33 mouse cellular contexts compared by ENCODE assay signal in the genomic region with DNA sequence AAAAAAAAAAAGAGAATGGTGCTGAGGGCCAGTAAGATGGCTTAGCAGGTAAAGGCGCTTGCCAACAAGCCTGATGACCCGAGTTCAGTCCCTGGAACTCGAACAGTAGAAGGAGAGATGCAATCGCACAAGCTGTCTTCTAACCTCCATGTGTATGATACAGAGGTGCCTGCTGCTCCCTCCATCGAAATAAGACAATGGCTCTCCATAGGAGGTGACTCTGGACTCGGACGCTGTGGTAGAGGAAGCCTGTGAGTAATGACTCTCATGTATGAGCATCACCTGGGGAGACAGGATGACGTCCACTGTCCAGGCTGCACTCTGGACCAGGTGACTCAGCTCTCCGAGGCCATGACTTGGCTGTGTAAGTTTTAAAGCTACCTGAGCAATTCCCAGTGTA.
"Had no signal": no experiment of that assay in that cellular context is flagged by ENCODE, and none has a peak within 500 bp of the region (broad histone marks: within the 10 kb centered on the region; RNA-seq: fewer than 3 reads in every experiment).

No protein-coding gene starts in this region.

- H3K9me3 ChIP-seq: heart, embryonic 10.5 days; heart, embryonic 12.5 days; heart, embryonic 13.5 days; heart, embryonic 15.5 days; hindbrain, embryonic 10.5 days; hindbrain, embryonic 12.5 days; hindbrain, embryonic 13.5 days; hindbrain, embryonic 15.5 days; kidney, embryonic 15.5 days had no signal

- ATAC-seq: hindbrain, embryonic 16.5 days; hindbrain, postnatal 0 days; inflammation-experienced regulatory T-cells, adult 6 months; intestine, embryonic 16.5 days had no signal

- H3K36me3 ChIP-seq: heart, embryonic 10.5 days; heart, embryonic 12.5 days; heart, embryonic 13.5 days; heart, embryonic 15.5 days; hindbrain, embryonic 10.5 days; hindbrain, embryonic 12.5 days; hindbrain, embryonic 13.5 days; hindbrain, embryonic 15.5 days; kidney, embryonic 15.5 days had no signal

- H3K27ac ChIP-seq: heart, embryonic 10.5 days; heart, embryonic 13.5 days; heart, embryonic 15.5 days; hindbrain, embryonic 10.5 days; hindbrain, embryonic 12.5 days; hindbrain, embryonic 13.5 days; hindbrain, embryonic 14.5 days; hindbrain, embryonic 15.5 days; hindbrain, postnatal 0 days; kidney, embryonic 15.5 days; kidney, postnatal 0 days; layer of hippocampus, adult 2 months had no signal

- H3K4me1 ChIP-seq: hindbrain, embryonic 10.5 days; hindbrain, embryonic 12.5 days; hindbrain, embryonic 15.5 days; kidney, embryonic 15.5 days had no signal

- H3K4me2 ChIP-seq: heart, embryonic 11.5 days; heart, embryonic 12.5 days; heart, embryonic 13.5 days; heart, embryonic 15.5 days; hindbrain, embryonic 12.5 days; hindbrain, embryonic 13.5 days; hindbrain, embryonic 14.5 days; hindbrain, embryonic 15.5 days; kidney, embryonic 15.5 days had no signal

- H3K9ac ChIP-seq: heart, embryonic 12.5 days; heart, embryonic 13.5 days; heart, embryonic 15.5 days; hindbrain, embryonic 12.5 days; hindbrain, embryonic 13.5 days; hindbrain, embryonic 14.5 days; hindbrain, embryonic 15.5 days; kidney, embryonic 15.5 days had no signal

- DNase-seq: heart, postnatal 10 days; heart, postnatal 14 days; heart, postnatal 36 days; heart, postnatal 4 days; kidney, adult 11 months; kidney, adult 18-20 months; kidney, adult 2 months; kidney, adult 8-10 months; kidney, adult 9 months; kidney, postnatal 10 days; kidney, postnatal 14 days; kidney, postnatal 25 days; kidney, postnatal 36 days; kidney, postnatal 4 days; layer of hippocampus, adult 9-11 months; layer of hippocampus, postnatal 36 days had no signal

- H3K27me3 ChIP-seq: heart, embryonic 12.5 days; heart, embryonic 13.5 days; heart, embryonic 15.5 days; hindbrain, embryonic 12.5 days; hindbrain, embryonic 13.5 days; hindbrain, embryonic 15.5 days; kidney, embryonic 15.5 days had no signal

- H3K4me3 ChIP-seq: heart, embryonic 10.5 days; heart, embryonic 12.5 days; heart, embryonic 13.5 days; heart, embryonic 15.5 days; hindbrain, embryonic 10.5 days; hindbrain, embryonic 12.5 days; hindbrain, embryonic 13.5 days; hindbrain, embryonic 15.5 days; kidney, embryonic 15.5 days; layer of hippocampus, adult 2 months had no signal
